Comparison of ENCODE assay signal across 11 mouse cellular contexts in genomic region chr2:150663255-150663654, GRCm38 (mm10). TPM values are rescaled to one million over a fixed set of nuclear protein-coding genes. Genes with fewer than 3 reads are reported as not detected.
A peak's percentile ranks its signal among the peaks of the same experiment; 100 is the strongest.
DNase-seq lines count a peak whose midpoint lies in the region; ATAC-seq and TF ChIP-seq lines count a peak whose summit lies in the region.
"Had no signal": no experiment of that assay in that cellular context is flagged by ENCODE, and none has a peak within 500 bp of the region (broad histone marks: within the 10 kb centered on the region; RNA-seq: fewer than 3 reads in every experiment).

No protein-coding gene starts in this region.

- no peaks in the 10 kb centered on the region for H3K27me3 ChIP-seq in G1E (ENCODE audit: insufficient read depth, low read length)
- peaks cover 6% of the 10 kb centered on the region for H3K27me3 ChIP-seq in kidney, embryonic 16.5 days (ENCODE audit: insufficient read depth, low read length)
- H3K27me3 ChIP-seq: CH12.LX had no signal

- TF ChIP-seq CTCF in G1E (IDR thresholded peaks at IDR 0.05; ENCODE audit: low read depth, low read length), result no peak

- no peak overlapping the region for H3K27ac ChIP-seq in kidney, embryonic 16.5 days (ENCODE audit: low read length)
- H3K27ac ChIP-seq: kidney, postnatal 0 days had no signal

- DNase-seq in heart, adult 18-20 months, result peak; percentile 64 to 79
- no peak for DNase-seq in heart, postnatal 25 days (ENCODE audit: low spot score)
- no peak for DNase-seq in G1E (ENCODE audit: low spot score)
- peak; percentile 10 for DNase-seq in fibroblast of lung, adult 2 months (ENCODE audit: low read depth)
- peak; percentile 47 to 64 for DNase-seq in left cerebral cortex, adult 9 months (ENCODE audit: low spot score in 2 of 2)
- DNase-seq in natural killer cell, adult 2 months (ENCODE audit: low spot score in 2 of 2), result no peak
- no peak for DNase-seq in gastrocnemius, postnatal 25 days
- DNase-seq: midbrain, embryonic 14.5 days had no signal

- H3K4me1 ChIP-seq in G1E (ENCODE audit: insufficient read depth, low read depth, low read length), result peaks cover 67% of the 10 kb centered on the region
- peaks cover 8% of the 10 kb centered on the region for H3K4me1 ChIP-seq in kidney, embryonic 16.5 days (ENCODE audit: insufficient read depth, low read length)

- peaks cover 58% of the 10 kb centered on the region for H3K36me3 ChIP-seq in G1E (replicated peaks)
- H3K36me3 ChIP-seq in kidney, embryonic 16.5 days (ENCODE audit: insufficient read depth, low read length), result no peaks in the 10 kb centered on the region

- WGBS in kidney, embryonic 16.5 days, result 62% methylated on average over 9 of the region's 9 CpGs

- peak overlapping the region; percentile 14; the same call in 1 of the 2 replicates for H3K4me3 ChIP-seq in G1E (ENCODE audit: low read depth, low read length)
- H3K4me3 ChIP-seq in kidney, embryonic 16.5 days (ENCODE audit: low read length), result no peak overlapping the region

- no peak overlapping the region for H3K9ac ChIP-seq in kidney, embryonic 16.5 days (replicated peaks; ENCODE audit: low read length)

- H3K9me3 ChIP-seq in G1E (replicated peaks), result no peaks in the 10 kb centered on the region; the same call in 1 of the 2 replicates
- no peaks in the 10 kb centered on the region for H3K9me3 ChIP-seq in kidney, embryonic 16.5 days (ENCODE audit: low read length)

- H3K4me2 ChIP-seq in kidney, embryonic 16.5 days (replicated peaks; ENCODE audit: low read depth, low read length), result no peak overlapping the region

- intact Hi-C loops in heart, postnatal 25 days (cut with DNase I), result no loop called here

- ATAC-seq in G1E (ENCODE audit: extremely low read depth, insufficient number of reproducible peaks, low FRiP score, poor library complexity, severe bottlenecking), result no peak
- no peak for ATAC-seq in kidney, embryonic 16.5 days (ENCODE audit: low FRiP score, low TSS enrichment)

RNA-seq across cellular contexts. Expression of gene Acss1, which starts 5.0 kb away (rescaled TPM):
- total RNA-seq in heart, adult 18-20 months (2021), result 100 to 1,000 TPM; 261 to 288 TPM
- 100 to 1,000 TPM; 217 to 247 TPM for total RNA-seq in heart, postnatal 25 days (2021)
- total RNA-seq in G1E (2014; fragmentation: Nextera tagmentation), result 121 and 123 TPM in 2 replicates
- total RNA-seq in G1E (2017), result 67.3 and 75.9 TPM in 2 replicates
- polyA plus RNA-seq in G1E (2012), result 24.8 and 42.1 TPM in 2 replicates
- polyA plus RNA-seq in kidney, embryonic 16.5 days (2015; fragmentation: Nextera tagmentation; extraction: Ambion mirVana), result 14.5 and 15.7 TPM in 2 replicates
- total RNA-seq in gastrocnemius, postnatal 25 days (2021), result 10 to 100 TPM in 1 of 2 experiments, 1 to 10 TPM in 1; 6.8 to 16.6 TPM

RNA-seq across cellular contexts. Expression of gene Vsx1, which starts 25.9 kb away (rescaled TPM):
- total RNA-seq in heart, adult 18-20 months (2021), result under 1 TPM in 1 of 2 experiments, not detected in 1; 0.10 TPM
- under 1 TPM in 1 of 2 experiments, not detected in 1; 0.10 TPM for total RNA-seq in heart, postnatal 25 days (2021)
- total RNA-seq in G1E (2014; fragmentation: Nextera tagmentation) (not detected in 2 replicates), G1E (2017) (0.05 TPM in 1 of 2 replicates, not detected in the other)
- polyA plus RNA-seq in G1E (2012), result not detected in 2 replicates
- polyA plus RNA-seq in kidney, embryonic 16.5 days (2015; fragmentation: Nextera tagmentation; extraction: Ambion mirVana), result not detected in 2 replicates
- not detected for total RNA-seq in gastrocnemius, postnatal 25 days (2021)
- total RNA-seq: CH12.LX had no signal
- polyA plus RNA-seq: kidney, postnatal 0 days; midbrain, embryonic 14.5 days had no signal

RNA-seq across cellular contexts. Expression of gene Apmap, which starts 54.9 kb away (rescaled TPM):
- 10 to 100 TPM; 62.2 to 67.1 TPM for total RNA-seq in heart, adult 18-20 months (2021)
- 10 to 100 TPM; 52.0 to 55.7 TPM for total RNA-seq in heart, postnatal 25 days (2021)
- total RNA-seq in G1E (2014; fragmentation: Nextera tagmentation) (15.1 and 17.0 TPM in 2 replicates), G1E (2017) (31.5 and 32.3 TPM in 2 replicates)
- 37.7 and 55.2 TPM in 2 replicates for polyA plus RNA-seq in G1E (2012)
- 55.4 and 58.0 TPM in 2 replicates for polyA plus RNA-seq in kidney, embryonic 16.5 days (2015; fragmentation: Nextera tagmentation; extraction: Ambion mirVana)
- total RNA-seq in gastrocnemius, postnatal 25 days (2021), result 10 to 100 TPM; 17.9 to 22.3 TPM

Comparison
In these comparisons a context has a peak if more than half of its experiments do, and no peak if none do; other contexts are left out.
1. DNase-seq: peak in heart, adult 18-20 months (2 of 2), fibroblast of lung, adult 2 months (single experiment) and left cerebral cortex, adult 9 months (2 of 2); none in heart, postnatal 25 days (single experiment), G1E (single experiment), natural killer cell, adult 2 months (0 of 2) and gastrocnemius, postnatal 25 days (single experiment).